Comparison of ENCODE assay signal across 8 mouse cellular contexts in genomic region chr10:107272131-107272803, GRCm38 (mm10). TPM values are rescaled to one million over a fixed set of nuclear protein-coding genes. Genes with fewer than 3 reads are reported as not detected.
DNase-seq lines count a peak whose midpoint lies in the region; ATAC-seq and TF ChIP-seq lines count a peak whose summit lies in the region.

No protein-coding gene starts in this region.

- peak overlapping the region; percentile 92 for H3K27ac ChIP-seq in hindbrain, embryonic 14.5 days
- peak overlapping the region; percentile 92 for H3K27ac ChIP-seq in midbrain, embryonic 13.5 days
- H3K27ac ChIP-seq in testis, adult 2 months (ENCODE audit: control insufficient read depth, insufficient read depth, low read depth, low read length): peak overlapping the region; percentile 74

- H3K9ac ChIP-seq in hindbrain, embryonic 14.5 days: peak overlapping the region; percentile 73
- H3K9ac ChIP-seq in midbrain, embryonic 13.5 days (replicated peaks): peak overlapping the region; percentile 89

- peak; percentile 62 for DNase-seq in ZHBTc4 (ENCODE audit: low read depth, low spot score)
- DNase-seq in cerebellum, adult 18-20 months: peak; percentile 67 to 82
- DNase-seq in forelimb bud, embryonic 11.5 days (ENCODE audit: low read depth, low spot score): peak; percentile 36
- peak; percentile 45 for DNase-seq in hindbrain, embryonic 14.5 days (ENCODE audit: low spot score)
- peak; percentile 47 to 62 for DNase-seq in left cerebral cortex, postnatal 25 days (ENCODE audit: low spot score in 2 of 2)
- DNase-seq in spleen, postnatal 14 days (ENCODE audit: low spot score in 2 of 2): no peak

- H3K36me3 ChIP-seq in hindbrain, embryonic 14.5 days (replicated peaks; ENCODE audit: control insufficient read depth, insufficient read depth): no peaks in the 10 kb centered on the region
- no peaks in the 10 kb centered on the region for H3K36me3 ChIP-seq in midbrain, embryonic 13.5 days
- H3K36me3 ChIP-seq in testis, adult 2 months (ENCODE audit: control insufficient read depth, insufficient read depth, low read length): no peaks in the 10 kb centered on the region

- peak overlapping the region; percentile 66 for H3K4me2 ChIP-seq in hindbrain, embryonic 14.5 days (replicated peaks)
- H3K4me2 ChIP-seq in midbrain, embryonic 13.5 days (replicated peaks): peak overlapping the region; percentile 84

- no peak for TF ChIP-seq POLR2A in testis, adult 2 months (IDR thresholded peaks at IDR 0.05; ENCODE audit: control insufficient read depth, low read depth, low read length)

- H3K4me1 ChIP-seq in hindbrain, embryonic 14.5 days (replicated peaks; ENCODE audit: control insufficient read depth, insufficient read depth, low read length): peaks cover 8% of the 10 kb centered on the region
- H3K4me1 ChIP-seq in midbrain, embryonic 13.5 days (replicated peaks): peaks cover 8% of the 10 kb centered on the region; the same call in 1 of the 2 replicates
- H3K4me1 ChIP-seq in testis, adult 2 months (ENCODE audit: control insufficient read depth, insufficient read depth, low read length): peaks cover 8% of the 10 kb centered on the region

- TF ChIP-seq CTCF in testis, adult 2 months (IDR thresholded peaks at IDR 0.05; ENCODE audit: control insufficient read depth, insufficient read depth, insufficient replicate concordance, low read depth, low read length): no peak

- under 1% methylated on average over 41 of the region's 41 CpGs for WGBS in hindbrain, embryonic 14.5 days
- under 1% methylated on average over 41 of the region's 41 CpGs for WGBS in midbrain, embryonic 13.5 days

- H3K27me3 ChIP-seq in hindbrain, embryonic 14.5 days (ENCODE audit: control insufficient read depth, insufficient read depth, low read length): no peaks in the 10 kb centered on the region
- peaks cover 18% of the 10 kb centered on the region for H3K27me3 ChIP-seq in midbrain, embryonic 13.5 days
- no peaks in the 10 kb centered on the region for H3K27me3 ChIP-seq in testis, adult 2 months (ENCODE audit: control insufficient read depth, insufficient read depth, low read length)

- peak overlapping the region; percentile 71 for H3K4me3 ChIP-seq in hindbrain, embryonic 14.5 days (replicated peaks; ENCODE audit: low read length)
- peak overlapping the region; percentile 90 for H3K4me3 ChIP-seq in midbrain, embryonic 13.5 days (replicated peaks)
- H3K4me3 ChIP-seq in testis, adult 2 months (ENCODE audit: control insufficient read depth, low read depth, low read length): peak overlapping the region; percentile 90

- ATAC-seq in hindbrain, embryonic 14.5 days (ENCODE audit: low FRiP score): peak; percentile 79
- peak; percentile 78 for ATAC-seq in midbrain, embryonic 13.5 days

- intact Hi-C loops in left cerebral cortex, postnatal 25 days (cut with DNase I): loop anchor here (2.0 to 5.0 kb wide), 4 partner anchors 70 to 333 kb away; no protein-coding TSS in a partner anchor

- no peaks in the 10 kb centered on the region for H3K9me3 ChIP-seq in hindbrain, embryonic 14.5 days (ENCODE audit: control insufficient read depth, low read length)
- H3K9me3 ChIP-seq in midbrain, embryonic 13.5 days: no peaks in the 10 kb centered on the region

RNA-seq across cellular contexts. Expression of gene Lin7a, which starts 0.8 kb away (rescaled TPM):
- polyA plus RNA-seq in hindbrain, embryonic 14.5 days (2014; fragmentation: Nextera tagmentation; extraction: Ambion mirVana): 32.4 and 36.2 TPM in 2 replicates
- total RNA-seq in left cerebral cortex, postnatal 25 days (2021): 10 to 100 TPM; 67.7 to 72.7 TPM
- 31.6 and 34.6 TPM in 2 replicates for polyA plus RNA-seq in midbrain, embryonic 13.5 days (2015; fragmentation: Nextera tagmentation; extraction: Ambion mirVana)
- polyA plus RNA-seq in testis, adult 2 months (2012; rRNA removed): 62.1 and 67.4 TPM in 2 replicates

Comparison
In these comparisons a context has a peak if more than half of its experiments do, and no peak if none do; other contexts are left out.
1. DNase-seq: peak in ZHBTc4 (single experiment), cerebellum, adult 18-20 months (2 of 2), forelimb bud, embryonic 11.5 days (single experiment), hindbrain, embryonic 14.5 days (single experiment) and left cerebral cortex, postnatal 25 days (2 of 2); none in spleen, postnatal 14 days (0 of 2).
2. Peak in every context shown above with its lines, with median percentiles within 50 percentile points of each other: H3K27ac ChIP-seq and H3K4me3 ChIP-seq.